Mouse (Mus musculus) heart, postnatal 0 days (tissue): ENCODE results near the gene Gfer. TPM values are rescaled to one million over a fixed set of nuclear protein-coding genes. Genes with fewer than 3 reads are reported as not detected.

ENCODE experiments used
- ATAC-seq: fragments of 200-750 bp; cut with Nextera tagmentation; 2 replicates; pipeline ENCODE4 v1.8.0; 2017; ENCODE audit warnings: low read depth, moderate number of reproducible peaks, moderate library complexity; ENCODE audit not compliant: insufficient read depth
- DNase-seq: peaks from one replicate; pipeline ENCODE4 v3.0.0-alpha.2; 2016; ENCODE audit warnings: low spot score
- H3K27ac ChIP-seq: fragments of 300-500 bp; sonication (generic); 2 replicates; pipeline ENCODE4 v1.5.1; 2014; ENCODE audit warnings: low read depth, mild to moderate bottlenecking
- H3K27me3 ChIP-seq: fragments of 300-500 bp; sonication (generic); 2 replicates; pipeline ENCODE4 v1.6.1; 2014; ENCODE audit warnings: low read length, mixed read lengths; ENCODE audit not compliant: control insufficient read depth, insufficient read depth
- H3K36me3 ChIP-seq: fragments of 300-500 bp; sonication (generic); replicated peaks from 2 replicates; pipeline ENCODE4 v1.6.1; 2014; ENCODE audit warnings: low read length, mixed read lengths; ENCODE audit not compliant: control insufficient read depth, insufficient read depth
- H3K4me1 ChIP-seq: fragments of 300-500 bp; sonication (generic); 2 replicates; pipeline ENCODE4 v1.6.1; 2014; ENCODE audit warnings: antibody characterized with exemption; ENCODE audit not compliant: control insufficient read depth, insufficient read depth
- H3K4me2 ChIP-seq: fragments of 300-500 bp; sonication (generic); 2 replicates; pipeline ENCODE4 v1.6.1; 2014; ENCODE audit warnings: low read depth, mild to moderate bottlenecking, low read length, moderate library complexity
- H3K4me3 ChIP-seq: fragments of 300-500 bp; sonication (generic); 2 replicates; pipeline ENCODE4 v1.5.1; 2014; ENCODE audit warnings: low read depth, low read length
- H3K9ac ChIP-seq: fragments of 300-500 bp; sonication (generic); replicated peaks from 2 replicates; pipeline ENCODE4 v1.6.1; 2014; ENCODE audit warnings: low read depth, low read length, mixed read lengths
- H3K9me3 ChIP-seq: fragments of 300-500 bp; sonication (generic); replicated peaks from 2 replicates; pipeline ENCODE4 v1.6.1; 2016; ENCODE audit warnings: low read length; ENCODE audit not compliant: control insufficient read depth
- CTCF ChIP-seq: IDR thresholded peaks from 2 replicates; pipeline ENCODE4 v1.5.1; 2016; ENCODE audit warnings: antibody characterized with exemption, control low read depth, low read depth
- EP300 ChIP-seq: IDR thresholded peaks from 2 replicates; pipeline ENCODE4 v1.6.1; 2016; ENCODE audit warnings: antibody characterized with exemption, low read depth
- WGBS: fragments of 180-500 bp; shearing (Covaris S2); extraction: QIAGEN DNeasy Blood & Tissue Kit; methylation state at CpG from one replicate; pipeline ENCODE4 v1.1.7; 2014; 5-methylcytosine and 5-hydroxymethylcytosine counted together
- polyA plus RNA-seq: library from polyadenylated mRNA; unstranded; fragments of >200 nt; fragmentation: Nextera tagmentation; extraction: Ambion mirVana; gene quantifications from 2 replicates; pipeline ENCODE4 v1.2.1, GENCODE M21; 2015
- total RNA-seq: library from RNA; depleted of rRNA; stranded (reverse); fragments of >200 nt; gene quantifications from 2 replicates; pipeline ENCODE4 v1.2.3, GENCODE M21; 2014; ENCODE audit warnings: low replicate concordance; rRNA removed

The Gfer gene
- total RNA-seq (25.1 and 37.3 TPM in 2 replicates), polyA plus RNA-seq (31.0 and 31.6 TPM in 2 replicates)

- peaks cover 18% of the 10 kb centered on the region for H3K4me1 ChIP-seq
- TF ChIP-seq EP300: no peak
- TF ChIP-seq CTCF: no peak
- H3K9me3 ChIP-seq: no peaks in the 10 kb centered on the region
- ATAC-seq: peak; percentile 94
- peak within 1 kb of the TSS; percentile 87 for H3K4me3 ChIP-seq
- peaks cover 14% of the 10 kb centered on the region for H3K36me3 ChIP-seq
- H3K4me2 ChIP-seq: peak within 1 kb of the TSS; percentile 73
- peak within 1 kb of the TSS; percentile 69 for H3K27ac ChIP-seq
- WGBS: under 1% methylated on average over 70 of the region's 76 CpGs
- H3K27me3 ChIP-seq: no peaks in the 10 kb centered on the region
- H3K9ac ChIP-seq: peak within 1 kb of the TSS; percentile 83
- peak; percentile 85 for DNase-seq
These were observed at the start of gene Gfer, which contains the start of gene Noxo1 for GRCm38 (mm10) chr17:24696011-24696697. Gene Gfer, minus strand, starts transcription at chr17:24696156. Gene Noxo1, plus strand, starts transcription at chr17:24696234.

GRCm38 (mm10) chr17:24744381-24744780 is 48.4 kb upstream of the Gfer start:
- Histone ChIP-seq H3K4me2 (no peak overlapping the region), H3K4me1 (no peaks in the 10 kb centered on the region), H3K27me3 (0 out of 2 replicates have a peak, but pooled peaks cover 4% of the 10 kb centered on the region), H3K27ac (no peak overlapping the region), H3K36me3 (peaks cover 29% of the 10 kb centered on the region), H3K9me3 (no peaks in the 10 kb centered on the region), H3K9ac (no peak overlapping the region), H3K4me3 (no peak overlapping the region)
- TF ChIP-seq EP300 (no peak), CTCF (no peak)
- 59% methylated on average over 3 of the region's 3 CpGs for WGBS
- DNase-seq (no peak), ATAC-seq (no peak)

- Histone ChIP-seq H3K4me1 (no peaks in the 10 kb centered on the region), H3K27me3 (no peaks in the 10 kb centered on the region), H3K36me3 (peaks cover 30% of the 10 kb centered on the region), H3K4me3 (no peak overlapping the region), H3K9me3 (no peaks in the 10 kb centered on the region), H3K9ac (no peak overlapping the region), H3K27ac (no peak overlapping the region), H3K4me2 (no peak overlapping the region)
- no peak for DNase-seq
- WGBS: 58% methylated on average over 5 of the region's 5 CpGs
- ATAC-seq: no peak
- TF ChIP-seq CTCF (no peak), EP300 (no peak)
These were observed 47.9 kb upstream of the Gfer start for GRCm38 (mm10) chr17:24743896-24744295.

- ATAC-seq (no peak), DNase-seq (no peak)
- H3K4me2 ChIP-seq: no peak overlapping the region
- no peak overlapping the region for H3K9ac ChIP-seq
- H3K4me3 ChIP-seq: no peak overlapping the region
- peaks cover 5% of the 10 kb centered on the region; the same call in 1 of the 2 replicates for H3K4me1 ChIP-seq
- H3K27ac ChIP-seq: no peak overlapping the region
- H3K36me3 ChIP-seq: peaks cover 30% of the 10 kb centered on the region
- no peaks in the 10 kb centered on the region for H3K9me3 ChIP-seq
- WGBS: 76% methylated on average over 8 of the region's 8 CpGs
- no peaks in the 10 kb centered on the region for H3K27me3 ChIP-seq
- TF ChIP-seq EP300: no peak
- TF ChIP-seq CTCF: no peak
These were observed 46.4 kb upstream of the Gfer start for GRCm38 (mm10) chr17:24742307-24742706.

GRCm38 (mm10) chr17:24739926-24740325 is 44.0 kb upstream of the Gfer start:
- Histone ChIP-seq H3K4me3 (no peak overlapping the region), H3K27ac (no peak overlapping the region), H3K4me2 (no peak overlapping the region), H3K9me3 (no peaks in the 10 kb centered on the region), H3K36me3 (peaks cover 30% of the 10 kb centered on the region), H3K27me3 (no peaks in the 10 kb centered on the region), H3K9ac (no peak overlapping the region), H3K4me1 (peaks cover 19% of the 10 kb centered on the region)
- ATAC-seq: no peak
- WGBS: 83% methylated on average over 8 of the region's 8 CpGs
- DNase-seq: no peak
- TF ChIP-seq CTCF (no peak), EP300 (no peak)
